Comparison of ENCODE assay signal across 11 mouse cellular contexts in genomic region chr11:46038901-46039300, GRCm38 (mm10). TPM values are rescaled to one million over a fixed set of nuclear protein-coding genes. Genes with fewer than 3 reads are reported as not detected.
DNase-seq lines count a peak whose midpoint lies in the region; ATAC-seq and TF ChIP-seq lines count a peak whose summit lies in the region.
"Had no signal": no experiment of that assay in that cellular context is flagged by ENCODE, and none has a peak within 500 bp of the region (broad histone marks: within the 10 kb centered on the region; RNA-seq: fewer than 3 reads in every experiment).

No protein-coding gene starts in this region.

- no peak for DNase-seq in hindbrain, embryonic 10.5 days (ENCODE audit: low spot score)
- no peak for DNase-seq in liver, embryonic 11.5 days (ENCODE audit: low spot score)
- no peak for DNase-seq in liver
- DNase-seq in limb, embryonic 14.5 days (ENCODE audit: low spot score) = no peak
- DNase-seq in embryo, embryonic 9.5 days (ENCODE audit: extremely low spot score) = no peak
- DNase-seq in thymus, postnatal 4 days = no peak
- DNase-seq: right cerebral cortex, postnatal 25 days; thymus, postnatal 36 days had no signal

- no peaks in the 10 kb centered on the region for H3K36me3 ChIP-seq in hindbrain, embryonic 13.5 days
- no peaks in the 10 kb centered on the region for H3K36me3 ChIP-seq in hindbrain, embryonic 10.5 days
- H3K36me3 ChIP-seq in liver, embryonic 11.5 days (ENCODE audit: control insufficient read depth, insufficient read depth, low read length) = no peaks in the 10 kb centered on the region
- H3K36me3 ChIP-seq in limb, embryonic 14.5 days (ENCODE audit: control insufficient read depth, insufficient read depth, low read length) = no peaks in the 10 kb centered on the region

- no peak for ATAC-seq in hindbrain, embryonic 13.5 days (ENCODE audit: low FRiP score)
- ATAC-seq in liver, embryonic 11.5 days (replicated peaks; ENCODE audit: low FRiP score) = no peak
- ATAC-seq in limb, embryonic 14.5 days (ENCODE audit: low FRiP score, low read depth) = 0 out of 2 replicates have a peak, but pooled peaks have one; percentile 37

- H3K9me3 ChIP-seq in hindbrain, embryonic 13.5 days = no peaks in the 10 kb centered on the region
- H3K9me3 ChIP-seq in hindbrain, embryonic 10.5 days = no peaks in the 10 kb centered on the region
- H3K9me3 ChIP-seq in liver, embryonic 11.5 days (ENCODE audit: control insufficient read depth, low read length) = no peaks in the 10 kb centered on the region
- H3K9me3 ChIP-seq in limb, embryonic 14.5 days (ENCODE audit: control insufficient read depth, low read length) = no peaks in the 10 kb centered on the region

- 83% methylated on average over 15 of the region's 15 CpGs for WGBS in hindbrain, embryonic 13.5 days
- WGBS in hindbrain, embryonic 10.5 days = 86% methylated on average over 15 of the region's 15 CpGs
- 72% methylated on average over 15 of the region's 15 CpGs for WGBS in liver, embryonic 11.5 days
- 62% methylated on average over 15 of the region's 15 CpGs for WGBS in limb, embryonic 14.5 days

- H3K4me2 ChIP-seq in hindbrain, embryonic 13.5 days = no peak overlapping the region
- peak overlapping the region; percentile 4; the same call in 1 of the 2 replicates for H3K4me2 ChIP-seq in liver, embryonic 11.5 days
- 0 out of 2 replicates have a peak overlapping the region, but pooled peaks have one; percentile 16 for H3K4me2 ChIP-seq in limb, embryonic 14.5 days (replicated peaks; ENCODE audit: low read depth, low read length, severe bottlenecking)

- no peak for TF ChIP-seq POLR2A in limb, embryonic 14.5 days (IDR thresholded peaks at IDR 0.05; ENCODE audit: borderline replicate concordance, extremely low read depth, insufficient read depth, insufficient read length)

- peak overlapping the region; percentile 26; the same call in 1 of the 2 replicates for H3K27ac ChIP-seq in hindbrain, embryonic 13.5 days
- no peak overlapping the region for H3K27ac ChIP-seq in hindbrain, embryonic 10.5 days
- no peak overlapping the region for H3K27ac ChIP-seq in liver, embryonic 11.5 days (ENCODE audit: low read depth, low read length)
- no peak overlapping the region for H3K27ac ChIP-seq in brown adipose tissue, adult 24 weeks (replicated peaks; ENCODE audit: low read depth, low read length)
- H3K27ac ChIP-seq in limb, embryonic 14.5 days (replicated peaks; ENCODE audit: low read depth, low read length) = no peak overlapping the region

- no peak overlapping the region for H3K4me3 ChIP-seq in hindbrain, embryonic 13.5 days
- no peak overlapping the region for H3K4me3 ChIP-seq in hindbrain, embryonic 10.5 days
- no peak overlapping the region for H3K4me3 ChIP-seq in liver, embryonic 11.5 days (ENCODE audit: low read depth, low read length)
- peak overlapping the region; percentile 21 for H3K4me3 ChIP-seq in brown adipose tissue, adult 24 weeks (ENCODE audit: insufficient read depth, low read depth, low read length)
- no peak overlapping the region for H3K4me3 ChIP-seq in limb, embryonic 14.5 days (replicated peaks; ENCODE audit: low read length)

- H3K27me3 ChIP-seq in hindbrain, embryonic 13.5 days = no peaks in the 10 kb centered on the region
- H3K27me3 ChIP-seq in hindbrain, embryonic 10.5 days (ENCODE audit: insufficient read depth, poor library complexity, severe bottlenecking) = no peaks in the 10 kb centered on the region
- no peaks in the 10 kb centered on the region for H3K27me3 ChIP-seq in liver, embryonic 11.5 days (replicated peaks; ENCODE audit: control insufficient read depth, insufficient read depth, low read length)
- H3K27me3 ChIP-seq in limb, embryonic 14.5 days (ENCODE audit: control insufficient read depth, insufficient read depth, low read length) = no peaks in the 10 kb centered on the region
- H3K27me3 ChIP-seq: CH12.LX had no signal

- H3K9ac ChIP-seq in hindbrain, embryonic 13.5 days = no peak overlapping the region
- H3K9ac ChIP-seq in liver, embryonic 11.5 days (ENCODE audit: low read depth, low read length) = no peak overlapping the region
- no peak overlapping the region for H3K9ac ChIP-seq in limb, embryonic 14.5 days (ENCODE audit: low read depth, low read length, severe bottlenecking)

- peaks cover 9% of the 10 kb centered on the region for H3K4me1 ChIP-seq in hindbrain, embryonic 13.5 days (replicated peaks)
- H3K4me1 ChIP-seq in hindbrain, embryonic 10.5 days (replicated peaks) = peaks cover 5% of the 10 kb centered on the region; the same call in 1 of the 2 replicates
- no peaks in the 10 kb centered on the region for H3K4me1 ChIP-seq in liver, embryonic 11.5 days (replicated peaks; ENCODE audit: control insufficient read depth, insufficient read depth, low read length)
- no peaks in the 10 kb centered on the region for H3K4me1 ChIP-seq in brown adipose tissue, adult 24 weeks (ENCODE audit: control insufficient read depth, insufficient read depth, insufficient read length, low read length)
- peaks cover 7% of the 10 kb centered on the region for H3K4me1 ChIP-seq in limb, embryonic 14.5 days (ENCODE audit: control insufficient read depth, insufficient read depth, low read length)

RNA-seq across cellular contexts. Expression of gene Gm12166, which starts 13.2 kb away (rescaled TPM):
- 5.0 and 7.9 TPM in 2 replicates for polyA plus RNA-seq in hindbrain, embryonic 13.5 days (2015; fragmentation: Nextera tagmentation; extraction: Ambion mirVana)
- polyA plus RNA-seq in hindbrain, embryonic 10.5 days (2016; fragmentation: Nextera tagmentation; extraction: Ambion mirVana) = 2.6 and 4.0 TPM in 2 replicates
- polyA plus RNA-seq in liver, embryonic 11.5 days (2014; fragmentation: Nextera tagmentation; extraction: Ambion mirVana) = 5.5 and 6.6 TPM in 2 replicates
- polyA plus RNA-seq in brown adipose tissue, adult 24 weeks (2012; ENCODE audit: insufficient read depth, insufficient read length, missing spikeins) = 2.3 and 18.9 TPM in 2 replicates
- 4.8 and 5.5 TPM in 2 replicates for polyA plus RNA-seq in limb, embryonic 14.5 days (2012; rRNA removed)
- polyA plus RNA-seq in limb, embryonic 14.5 days (2014; fragmentation: Nextera tagmentation; extraction: Ambion mirVana) = 4.2 and 4.7 TPM in 2 replicates

RNA-seq across cellular contexts. Expression of gene Adam19, which starts 16.9 kb away (rescaled TPM):
- polyA plus RNA-seq in hindbrain, embryonic 13.5 days (2015; fragmentation: Nextera tagmentation; extraction: Ambion mirVana) = 13.2 and 14.9 TPM in 2 replicates
- polyA plus RNA-seq in hindbrain, embryonic 10.5 days (2016; fragmentation: Nextera tagmentation; extraction: Ambion mirVana) = 12.9 and 14.0 TPM in 2 replicates
- 8.5 and 8.8 TPM in 2 replicates for polyA plus RNA-seq in liver, embryonic 11.5 days (2014; fragmentation: Nextera tagmentation; extraction: Ambion mirVana)
- 2.4 and 3.1 TPM in 2 replicates for polyA plus RNA-seq in brown adipose tissue, adult 24 weeks (2012; ENCODE audit: insufficient read depth, insufficient read length, missing spikeins)
- 29.3 and 34.0 TPM in 2 replicates for polyA plus RNA-seq in limb, embryonic 14.5 days (2012; rRNA removed)
- polyA plus RNA-seq in limb, embryonic 14.5 days (2014; fragmentation: Nextera tagmentation; extraction: Ambion mirVana) = 13.3 and 14.3 TPM in 2 replicates

RNA-seq across cellular contexts. Expression of gene Sox30, which starts 58.8 kb away (rescaled TPM):
- 0.10 and 0.17 TPM in 2 replicates for polyA plus RNA-seq in hindbrain, embryonic 13.5 days (2015; fragmentation: Nextera tagmentation; extraction: Ambion mirVana)
- polyA plus RNA-seq in hindbrain, embryonic 10.5 days (2016; fragmentation: Nextera tagmentation; extraction: Ambion mirVana) = 0.14 TPM in 1 of 2 replicates, not detected in the other
- polyA plus RNA-seq in liver, embryonic 11.5 days (2014; fragmentation: Nextera tagmentation; extraction: Ambion mirVana) = 0.05 and 0.08 TPM in 2 replicates
- 0.36 TPM in 1 of 2 replicates, not detected in the other for polyA plus RNA-seq in brown adipose tissue, adult 24 weeks (2012; ENCODE audit: insufficient read depth, insufficient read length, missing spikeins)
- 0.54 and 0.64 TPM in 2 replicates for polyA plus RNA-seq in limb, embryonic 14.5 days (2012; rRNA removed)
- polyA plus RNA-seq in limb, embryonic 14.5 days (2014; fragmentation: Nextera tagmentation; extraction: Ambion mirVana) = 0.25 and 0.45 TPM in 2 replicates
